Mouse (Mus musculus): ENCODE results near the gene Gal3st3. TPM values are rescaled to one million over a fixed set of nuclear protein-coding genes. Genes with fewer than 3 reads are reported as not detected.

The Gal3st3 gene
- polyA plus RNA-seq, 2 experiments = 0.03 to 0.04 TPM

DNA sequence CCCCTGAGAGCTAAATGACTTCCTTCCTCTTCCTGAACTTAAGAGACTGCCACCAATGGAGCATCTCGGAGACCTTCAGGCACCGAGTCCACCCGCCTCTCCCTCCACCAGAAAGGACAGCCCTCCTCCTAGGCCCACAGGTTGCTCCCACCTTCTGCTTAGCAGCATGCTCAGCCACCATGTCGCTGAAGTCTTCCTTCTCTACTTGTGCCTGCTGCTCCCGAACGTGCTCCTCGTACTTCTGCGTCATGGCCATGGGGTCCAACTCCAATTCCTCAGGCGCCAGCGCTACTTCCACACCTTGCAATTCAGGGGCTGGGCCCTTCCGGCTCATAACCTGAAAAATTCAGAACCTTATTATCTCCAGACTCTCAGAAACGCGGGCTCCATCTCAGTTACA lies 23.5 kb upstream of the Gal3st3 start:
- no peaks in the 10 kb centered on the region for H3K27me3 ChIP-seq (ENCODE audit: control insufficient read depth, insufficient read depth, low read length)
- no peak overlapping the region for H3K27ac ChIP-seq
- H3K4me1 ChIP-seq (replicated peaks; ENCODE audit: control insufficient read depth in 2 of 2, insufficient read depth in 2 of 2, low read length in 1 of 2) = peaks cover 12 to 25% of the 10 kb centered on the region in 2 experiments; a peak in 3 of 4 replicates
- H3K4me3 ChIP-seq (ENCODE audit: insufficient read depth in 1 of 2, low read depth in 2 of 2, low read length in 2 of 2) = no peak overlapping the region
- ATAC-seq (ENCODE audit: insufficient read depth) (no peak), DNase-seq (ENCODE audit: low read depth in 3 of 3, low spot score in 3 of 3) (no peak)
- no peaks in the 10 kb centered on the region for H3K9me3 ChIP-seq (ENCODE audit: control insufficient read depth, low read length)
- WGBS (ENCODE audit: insufficient replicate concordance) = 81% methylated on average over 13 of the region's 13 CpGs
- no peak overlapping the region for H3K9ac ChIP-seq (replicated peaks)
- H3K4me2 ChIP-seq (ENCODE audit: low read depth) = no peak overlapping the region
- TF ChIP-seq CTCF (IDR thresholded peaks at IDR 0.05; ENCODE audit: low read depth) = no peak
- TF ChIP-seq EP300 (IDR thresholded peaks at IDR 0.05; ENCODE audit: low read depth) = no peak
- H3K36me3 ChIP-seq (replicated peaks; ENCODE audit: control insufficient read depth, insufficient read depth, low read depth) = peaks cover 46% of the 10 kb centered on the region

DNA sequence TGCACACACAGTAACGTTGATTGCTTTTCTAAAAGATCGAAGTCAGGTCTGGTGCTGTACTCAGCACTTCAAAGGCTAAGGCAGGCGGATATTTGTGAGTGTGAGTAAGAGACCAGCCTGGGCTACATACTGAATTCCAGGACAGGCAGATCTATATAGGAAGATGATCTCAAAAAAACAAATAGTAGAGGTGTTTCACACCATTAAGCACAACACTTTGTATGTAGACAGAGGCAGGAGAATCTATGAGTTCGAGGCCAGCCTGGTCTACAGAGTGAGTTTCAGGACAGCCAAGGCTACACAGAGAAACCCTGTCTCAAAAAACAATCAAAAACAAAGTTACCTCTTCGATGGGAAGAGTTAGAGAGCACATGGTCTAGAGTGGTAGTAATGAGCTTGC lies 22.4 kb upstream of the Gal3st3 start:
- H3K4me1 ChIP-seq (replicated peaks; ENCODE audit: control insufficient read depth in 2 of 2, insufficient read depth in 2 of 2, low read length in 1 of 2) = peaks cover 8 to 17% of the 10 kb centered on the region in 2 experiments; a peak in 3 of 4 replicates
- H3K36me3 ChIP-seq (replicated peaks; ENCODE audit: control insufficient read depth, insufficient read depth, low read depth) = peaks cover 51% of the 10 kb centered on the region
- TF ChIP-seq EP300 (IDR thresholded peaks at IDR 0.05; ENCODE audit: low read depth) = no peak
- no peak for TF ChIP-seq CTCF (IDR thresholded peaks at IDR 0.05; ENCODE audit: low read depth)
- H3K4me2 ChIP-seq (ENCODE audit: low read depth) = no peak overlapping the region
- ATAC-seq (ENCODE audit: insufficient read depth) (no peak), DNase-seq (ENCODE audit: low read depth in 3 of 3, low spot score in 3 of 3) (no peak)
- H3K27ac ChIP-seq = no peak overlapping the region
- H3K9me3 ChIP-seq (ENCODE audit: control insufficient read depth, low read length) = no peaks in the 10 kb centered on the region
- 84% methylated on average over 5 of the region's 5 CpGs for WGBS (ENCODE audit: insufficient replicate concordance)
- no peak overlapping the region for H3K4me3 ChIP-seq (ENCODE audit: insufficient read depth in 1 of 2, low read depth in 2 of 2, low read length in 2 of 2)
- H3K27me3 ChIP-seq (ENCODE audit: control insufficient read depth, insufficient read depth, low read length) = no peaks in the 10 kb centered on the region
- no peak overlapping the region for H3K9ac ChIP-seq (replicated peaks)

DNA sequence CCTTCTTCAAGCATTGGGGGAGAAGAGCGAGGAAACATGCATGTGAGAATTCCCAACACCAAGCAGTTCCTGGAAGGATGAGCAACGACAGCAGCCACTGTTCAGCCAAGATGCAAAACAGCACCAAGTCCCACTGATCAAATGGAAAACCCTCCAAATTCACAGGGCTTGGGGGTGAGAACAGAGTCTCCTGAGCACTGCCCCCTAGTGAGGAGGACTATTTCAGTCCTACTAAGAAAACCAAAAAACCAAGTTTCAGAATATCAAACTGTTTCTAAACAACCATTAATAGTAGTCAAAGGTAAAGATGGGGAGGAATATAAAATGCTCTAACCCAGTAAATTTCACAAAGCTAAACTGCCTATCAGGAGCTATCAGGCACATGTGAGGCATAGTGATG lies 21.6 kb upstream of the Gal3st3 start:
- peaks cover 6 to 14% of the 10 kb centered on the region in 2 experiments; a peak in 3 of 4 replicates for H3K4me1 ChIP-seq (replicated peaks; ENCODE audit: control insufficient read depth in 2 of 2, insufficient read depth in 2 of 2, low read length in 1 of 2)
- H3K4me3 ChIP-seq (ENCODE audit: insufficient read depth in 1 of 2, low read depth in 2 of 2, low read length in 2 of 2) = no peak overlapping the region
- no peaks in the 10 kb centered on the region for H3K27me3 ChIP-seq (ENCODE audit: control insufficient read depth, insufficient read depth, low read length)
- DNase-seq (ENCODE audit: low read depth in 3 of 3, low spot score in 3 of 3) (no peak), ATAC-seq (ENCODE audit: insufficient read depth) (no peak)
- no peak overlapping the region for H3K27ac ChIP-seq
- no peaks in the 10 kb centered on the region for H3K9me3 ChIP-seq (ENCODE audit: control insufficient read depth, low read length)
- H3K9ac ChIP-seq (replicated peaks) = no peak overlapping the region
- 80% methylated on average over 2 of the region's 2 CpGs for WGBS (ENCODE audit: insufficient replicate concordance)
- H3K36me3 ChIP-seq (replicated peaks; ENCODE audit: control insufficient read depth, insufficient read depth, low read depth) = peaks cover 58% of the 10 kb centered on the region
- TF ChIP-seq EP300 (IDR thresholded peaks at IDR 0.05; ENCODE audit: low read depth) = no peak
- TF ChIP-seq CTCF (IDR thresholded peaks at IDR 0.05; ENCODE audit: low read depth) = 0 out of 2 replicates have a peak, but pooled peaks have one; percentile 18
- no peak overlapping the region for H3K4me2 ChIP-seq (ENCODE audit: low read depth)

DNA sequence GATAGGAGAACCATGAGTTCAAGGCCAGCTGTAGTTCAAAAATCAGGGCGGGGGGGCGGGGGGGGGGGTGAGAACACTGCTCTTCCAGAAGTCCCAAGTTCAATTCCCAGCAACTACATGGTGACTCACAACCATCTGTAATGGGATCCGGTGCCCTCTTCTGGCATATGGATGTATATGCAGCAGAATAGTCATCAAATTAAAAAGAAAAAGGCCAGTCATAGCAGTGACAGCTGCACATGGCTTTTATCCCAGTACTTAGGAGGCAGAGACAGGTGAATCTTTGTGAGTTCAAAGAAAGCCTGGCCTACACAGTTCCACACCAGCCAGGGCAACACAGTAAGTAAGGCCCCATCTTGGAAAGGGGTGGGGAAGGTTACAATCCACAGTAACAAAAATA lies 21.0 kb upstream of the Gal3st3 start:
- TF ChIP-seq CTCF (IDR thresholded peaks at IDR 0.05; ENCODE audit: low read depth) (peak; percentile 39; the same call in 1 of the 2 replicates), EP300 (IDR thresholded peaks at IDR 0.05; ENCODE audit: low read depth) (no peak)
- H3K9me3 ChIP-seq (ENCODE audit: control insufficient read depth, low read length) = no peaks in the 10 kb centered on the region
- no peak overlapping the region for H3K4me2 ChIP-seq (ENCODE audit: low read depth)
- no peaks in the 10 kb centered on the region for H3K27me3 ChIP-seq (ENCODE audit: control insufficient read depth, insufficient read depth, low read length)
- no peak overlapping the region for H3K9ac ChIP-seq (replicated peaks)
- no peak overlapping the region for H3K4me3 ChIP-seq (ENCODE audit: insufficient read depth in 1 of 2, low read depth in 2 of 2, low read length in 2 of 2)
- no peak for DNase-seq (ENCODE audit: low read depth in 3 of 3, low spot score in 3 of 3)
- peaks cover 65% of the 10 kb centered on the region for H3K36me3 ChIP-seq (replicated peaks; ENCODE audit: control insufficient read depth, insufficient read depth, low read depth)
- peaks cover 0 to 8% of the 10 kb centered on the region in 2 experiments; a peak in 2 of 4 replicates for H3K4me1 ChIP-seq (replicated peaks; ENCODE audit: control insufficient read depth in 2 of 2, insufficient read depth in 2 of 2, low read length in 1 of 2)
- no peak for ATAC-seq (ENCODE audit: insufficient read depth)
- WGBS (ENCODE audit: insufficient replicate concordance) = 72% methylated on average over 3 of the region's 3 CpGs
- no peak overlapping the region for H3K27ac ChIP-seq

DNA sequence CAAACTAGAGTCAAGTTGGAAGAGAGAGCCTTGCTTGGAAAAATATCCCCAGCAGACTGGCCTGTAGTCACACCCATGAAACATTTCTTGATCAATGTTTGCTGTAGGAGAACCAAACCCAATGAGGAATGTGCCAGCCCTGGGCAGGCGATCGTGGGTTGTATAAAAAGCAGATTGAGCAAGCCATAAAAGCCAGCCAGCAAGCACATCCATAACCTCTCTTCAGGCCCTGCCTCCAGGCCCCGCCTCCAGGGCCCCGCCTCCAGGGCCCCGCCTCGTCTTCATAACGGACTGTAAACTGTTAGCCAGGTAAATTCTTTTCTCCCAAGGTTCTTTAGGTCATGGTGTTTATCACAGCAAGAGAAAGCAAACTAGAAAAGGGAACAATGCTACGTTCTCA lies 19.8 kb upstream of the Gal3st3 start:
- Histone ChIP-seq H3K4me1 (replicated peaks; ENCODE audit: control insufficient read depth in 2 of 2, insufficient read depth in 2 of 2, low read length in 1 of 2) (peaks cover 0 to 6% of the 10 kb centered on the region in 2 experiments; a peak in 1 of 4 replicates), H3K9me3 (ENCODE audit: control insufficient read depth, low read length) (no peaks in the 10 kb centered on the region), H3K36me3 (replicated peaks; ENCODE audit: control insufficient read depth, insufficient read depth, low read depth) (peaks cover 76% of the 10 kb centered on the region), H3K4me2 (ENCODE audit: low read depth) (no peak overlapping the region), H3K27ac (no peak overlapping the region), H3K9ac (replicated peaks) (no peak overlapping the region), H3K27me3 (ENCODE audit: control insufficient read depth, insufficient read depth, low read length) (no peaks in the 10 kb centered on the region), H3K4me3 (ENCODE audit: insufficient read depth in 1 of 2, low read depth in 2 of 2, low read length in 2 of 2) (no peak overlapping the region)
- DNase-seq (ENCODE audit: low read depth in 3 of 3, low spot score in 3 of 3) (no peak), ATAC-seq (ENCODE audit: insufficient read depth) (no peak)
- TF ChIP-seq EP300 (IDR thresholded peaks at IDR 0.05; ENCODE audit: low read depth) (no peak), CTCF (IDR thresholded peaks at IDR 0.05; ENCODE audit: low read depth) (no peak)
- WGBS (ENCODE audit: insufficient replicate concordance) = 65% methylated on average over 8 of the region's 8 CpGs

All from liver, embryonic 14.5 days (tissue).